Mouse (Mus musculus) testis, adult 2 months (tissue): ENCODE measurements around the gene Tmc2.

Source experiments
- CTCF ChIP-seq: fragments of 200-500 bp; IDR thresholded peaks from 2 replicates; pipeline ENCODE4 v1.5.1; 2012; ENCODE audit warnings: low read depth, mild to moderate bottlenecking, inconsistent platforms, low read length, moderate library complexity; ENCODE audit not compliant: control insufficient read depth, insufficient read depth, insufficient replicate concordance
- POLR2A ChIP-seq: fragments of 200-500 bp; IDR thresholded peaks from 2 replicates; pipeline ENCODE4 v1.6.1; 2012; ENCODE audit warnings: low read depth, mild to moderate bottlenecking, inconsistent platforms, low read length, moderate library complexity; ENCODE audit not compliant: control insufficient read depth

- no peak for TF ChIP-seq CTCF
- TF ChIP-seq POLR2A = no peak
Observed at GRCm38 (mm10) chr2:130207996-130208395, 13.0 kb downstream of the Tmc2 start.
